Mouse (Mus musculus) MEL (cell line): ENCODE measurements around the gene Atrnl1. TPM values are rescaled to one million over a fixed set of nuclear protein-coding genes. Genes with fewer than 3 reads are reported as not detected.

Source experiments
- DNase-seq: peaks from one replicate; pipeline ENCODE4 v3.0.0; 2011; ENCODE audit warnings: low read depth, low spot score
- H3K27ac ChIP-seq: 2 replicates; pipeline ENCODE4 v1.5.1; 2012; ENCODE audit warnings: low read depth, mild to moderate bottlenecking, control low read depth, low read length, moderate library complexity; ENCODE audit not compliant: control insufficient read depth
- H3K27me3 ChIP-seq, 2 experiments: fragments of 150-350 bp in 1 of 2; sonication (generic) in 1 of 2; 2 replicates each; pipeline ENCODE4 v1.6.1; 2012; ENCODE audit warnings: low read length in 2 of 2, mild to moderate bottlenecking in 2 of 2, improper control_type of control experiment in 1 of 2, moderate library complexity in 1 of 2; ENCODE audit not compliant: insufficient read depth in 2 of 2, control insufficient read depth in 1 of 2
- H3K36me3 ChIP-seq, 2 experiments: 2 replicates each; pipeline ENCODE4 v1.6.1; 2012 to 2014; ENCODE audit warnings: low read length in 2 of 2, improper control_type of control experiment in 1 of 2, inconsistent platforms in 1 of 2, mild to moderate bottlenecking in 1 of 2; ENCODE audit not compliant: insufficient read depth in 2 of 2, control insufficient read depth in 1 of 2
- H3K4me1 ChIP-seq, 2 experiments: fragments of 150-350 bp in 1 of 2; sonication (generic) in 1 of 2; 2 replicates each; pipeline ENCODE4 v1.6.1; 2012; ENCODE audit warnings: low read length in 2 of 2, improper control_type of control experiment in 1 of 2, mild to moderate bottlenecking in 1 of 2; ENCODE audit not compliant: insufficient read depth in 2 of 2, control insufficient read depth in 1 of 2
- H3K4me3 ChIP-seq, 2 experiments: fragments of 150-350 bp in 1 of 2; sonication (generic) in 1 of 2; 2 replicates each; pipeline ENCODE4 v1.5.1; 2012; ENCODE audit warnings: low read depth in 2 of 2, low read length in 2 of 2, mild to moderate bottlenecking in 2 of 2, moderate library complexity in 2 of 2, control low read depth in 1 of 2, improper control_type of control experiment in 1 of 2; ENCODE audit not compliant: control insufficient read depth in 1 of 2, insufficient read depth in 1 of 2
- H3K79me2 ChIP-seq: 2 replicates; pipeline ENCODE4 v1.6.1; 2012; ENCODE audit warnings: mild to moderate bottlenecking, low read length, moderate library complexity; ENCODE audit not compliant: control insufficient read depth, poor library complexity, insufficient read depth
- H3K9ac ChIP-seq: 2 replicates; pipeline ENCODE4 v1.6.1; 2012; ENCODE audit warnings: low read depth, mild to moderate bottlenecking, control low read depth, low read length, moderate library complexity; ENCODE audit not compliant: control insufficient read depth, poor library complexity, severe bottlenecking
- H3K9me3 ChIP-seq: fragments of 150-350 bp; sonication (generic); replicated peaks from 2 replicates; pipeline ENCODE4 v1.6.1; 2012; ENCODE audit warnings: mild to moderate bottlenecking, low read length, improper control_type of control experiment, moderate library complexity; ENCODE audit not compliant: insufficient read depth
- ETS1 ChIP-seq: IDR thresholded peaks from 2 replicates; pipeline ENCODE4 v1.6.1; 2012; ENCODE audit warnings: low read depth, mild to moderate bottlenecking, inconsistent platforms, low read length, improper control_type of control experiment, moderate library complexity
- MAX ChIP-seq: IDR thresholded peaks from 2 replicates; pipeline ENCODE4 v1.6.1; 2011; ENCODE audit warnings: low read length, improper control_type of control experiment
- MAZ ChIP-seq: IDR thresholded peaks from 2 replicates; pipeline ENCODE4 v1.6.1; 2012; ENCODE audit warnings: low read depth, mild to moderate bottlenecking, inconsistent platforms, low read length, improper control_type of control experiment
- MEF2A ChIP-seq: IDR thresholded peaks from 2 replicates; pipeline ENCODE4 v1.6.1; 2014; ENCODE audit warnings: low read depth, mild to moderate bottlenecking, inconsistent platforms, low read length, improper control_type of control experiment; ENCODE audit not compliant: poor library complexity, insufficient replicate concordance, severe bottlenecking; ENCODE audit errors: extremely low read depth
- MXI1 ChIP-seq: IDR thresholded peaks from 2 replicates; pipeline ENCODE4 v1.6.1; 2011; ENCODE audit warnings: mild to moderate bottlenecking, low read depth, low read length, improper control_type of control experiment
- MYB ChIP-seq: IDR thresholded peaks from 2 replicates; pipeline ENCODE4 v1.6.1; 2011; ENCODE audit warnings: mild to moderate bottlenecking, low read depth, low read length, improper control_type of control experiment
- POLR2A ChIP-seq, 2 experiments: IDR thresholded peaks; 2 replicates each; pipeline ENCODE4 v1.6.1; 2011 to 2012; ENCODE audit warnings: low read length in 2 of 2, mild to moderate bottlenecking in 2 of 2, control low read depth in 1 of 2, improper control_type of control experiment in 1 of 2, low read depth in 1 of 2, moderate library complexity in 1 of 2; ENCODE audit not compliant: control insufficient read depth in 1 of 2, insufficient read depth in 1 of 2, poor library complexity in 1 of 2
- POLR2AphosphoS5 ChIP-seq: IDR thresholded peaks from 2 replicates; pipeline ENCODE4 v1.6.1; 2012; ENCODE audit warnings: low read depth, borderline replicate concordance, mild to moderate bottlenecking, inconsistent platforms, low read length, moderate library complexity, mixed read lengths
- RAD21 ChIP-seq: IDR thresholded peaks from 2 replicates; pipeline ENCODE4 v1.6.1; 2011; ENCODE audit warnings: mild to moderate bottlenecking, low read depth, low read length, improper control_type of control experiment
- RCOR1 ChIP-seq: IDR thresholded peaks from 2 replicates; pipeline ENCODE4 v1.6.1; 2012; ENCODE audit warnings: low read depth, mild to moderate bottlenecking, inconsistent platforms, low read length, improper control_type of control experiment
- SIN3A ChIP-seq: IDR thresholded peaks from 2 replicates; pipeline ENCODE4 v1.6.1; 2012; ENCODE audit warnings: low read length, improper control_type of control experiment, inconsistent platforms
- USF2 ChIP-seq, 2 experiments: IDR thresholded peaks; 2 replicates each; pipeline ENCODE4 v1.6.1; 2011 to 2012; ENCODE audit warnings: improper control_type of control experiment in 2 of 2, low read length in 2 of 2, borderline replicate concordance in 1 of 2, inconsistent platforms in 1 of 2, low read depth in 1 of 2, mild to moderate bottlenecking in 1 of 2; ENCODE audit not compliant: insufficient read depth in 1 of 2
- ZC3H11A ChIP-seq: IDR thresholded peaks from 2 replicates; pipeline ENCODE4 v1.6.1; 2012; ENCODE audit warnings: low read depth, mild to moderate bottlenecking, inconsistent platforms, low read length, improper control_type of control experiment
- ZKSCAN1 ChIP-seq: IDR thresholded peaks from 2 replicates; pipeline ENCODE4 v1.6.1; 2012; ENCODE audit warnings: low read depth, mild to moderate bottlenecking, inconsistent platforms, low read length, improper control_type of control experiment, moderate library complexity
- ZMIZ1 ChIP-seq: IDR thresholded peaks from 2 replicates; pipeline ENCODE4 v1.6.1; 2012; ENCODE audit warnings: low read depth, mild to moderate bottlenecking, inconsistent platforms, low read length, improper control_type of control experiment, moderate library complexity
- polyA plus RNA-seq, 2 experiments: library from polyadenylated mRNA; stranded (reverse) in 1 of 2; unstranded in 1 of 2; fragments of >175 nt in 1 of 2; fragments of >200 nt in 1 of 2; gene quantifications; 2 replicates each; pipeline versions ENCODE4 v1.2.1 to v1.2.4; 2012; ENCODE audit warnings: low replicate concordance in 2 of 2, low read depth in 1 of 2; ENCODE audit not compliant: insufficient read length in 2 of 2, insufficient read depth in 1 of 2, missing spikeins in 1 of 2
- total RNA-seq: library from RNA; depleted of rRNA; stranded (reverse); fragments of 300-350 nt; gene quantifications from 2 replicates; pipeline ENCODE4 v1.2.3, GENCODE M21; 2012

The Atrnl1 gene
- total and polyA plus RNA-seq, 3 experiments: 6.4 to 8.2 TPM; not detected in 1

DNA sequence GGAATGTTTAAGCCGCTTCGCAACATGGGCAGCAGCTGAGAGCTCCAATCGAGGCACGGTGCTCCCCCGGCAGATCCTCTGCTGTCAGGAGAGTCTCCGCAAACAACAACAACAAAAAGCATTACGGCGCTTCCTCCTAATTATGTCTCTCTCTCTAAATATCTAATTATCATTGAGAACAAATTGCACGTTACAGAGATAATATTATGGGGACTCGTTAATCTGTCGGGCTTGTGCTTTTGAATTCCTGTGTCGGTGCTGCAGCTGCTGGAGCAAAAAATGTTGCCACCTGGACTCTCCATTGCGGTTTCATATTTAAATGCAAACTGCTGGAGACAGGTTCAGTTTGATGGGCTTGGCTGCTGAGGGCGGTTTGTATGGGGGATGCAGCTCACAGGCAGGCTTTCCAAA lies 466.1 kb downstream of the Atrnl1 start:
- H3K27ac ChIP-seq: no peak overlapping the region
- no peaks in the 10 kb centered on the region for H3K79me2 ChIP-seq
- no peaks in the 10 kb centered on the region for H3K36me3 ChIP-seq
- TF ChIP-seq MEF2A (no peak), MAZ (no peak)
- no peaks in the 10 kb centered on the region for H3K27me3 ChIP-seq
- no peak for DNase-seq
- no peaks in the 10 kb centered on the region for H3K4me1 ChIP-seq
- H3K4me3 ChIP-seq: no peak overlapping the region
- no peak overlapping the region for H3K9ac ChIP-seq
- H3K9me3 ChIP-seq: no peaks in the 10 kb centered on the region

DNA sequence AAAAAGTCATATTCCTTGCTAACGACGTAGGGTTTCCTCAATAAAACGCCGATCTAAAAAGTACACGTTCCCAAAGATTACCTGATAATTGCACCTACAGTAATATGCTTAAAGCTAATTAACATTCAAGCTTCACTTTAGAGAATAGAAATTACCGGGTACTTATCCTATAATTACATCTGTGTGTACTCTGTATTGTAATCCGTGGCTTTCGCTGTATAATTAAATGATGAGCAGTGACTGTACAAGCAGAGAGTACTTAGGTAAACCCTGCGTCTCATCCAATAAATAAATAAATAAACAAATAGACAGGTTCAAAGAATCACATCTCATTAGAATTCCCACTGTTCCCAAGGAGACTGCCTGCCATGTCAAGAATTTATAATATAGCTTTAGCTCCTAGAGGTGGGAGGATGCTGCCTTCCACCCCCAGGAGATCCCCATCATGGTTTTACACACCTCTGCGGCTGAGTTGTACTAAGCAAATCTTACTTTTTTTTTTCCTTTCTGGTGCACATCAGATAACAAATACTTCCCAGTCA lies 466.8 kb downstream of the Atrnl1 start:
- H3K4me1 ChIP-seq: no peaks in the 10 kb centered on the region
- H3K27ac ChIP-seq: no peak overlapping the region
- no peaks in the 10 kb centered on the region for H3K9me3 ChIP-seq
- TF ChIP-seq SIN3A: no peak
- no peak for TF ChIP-seq ZKSCAN1
- no peak for TF ChIP-seq ZMIZ1
- TF ChIP-seq ZC3H11A: no peak
- no peak for TF ChIP-seq POLR2A (IDR thresholded peaks at IDR 0.05; ENCODE audit: control insufficient read depth in 1 of 2, insufficient read depth in 1 of 2, low read depth in 1 of 2, low read length in 2 of 2, poor library complexity in 1 of 2)
- TF ChIP-seq MAZ: no peak
- no peak for TF ChIP-seq POLR2AphosphoS5
- no peak for TF ChIP-seq RCOR1
- no peak for TF ChIP-seq USF2 (IDR thresholded peaks at IDR 0.05; ENCODE audit: borderline replicate concordance in 1 of 2, insufficient read depth in 1 of 2, low read depth in 1 of 2, low read length in 2 of 2)
- TF ChIP-seq, all 39 proteins: peak for 0
- H3K9ac ChIP-seq: no peak overlapping the region
- H3K4me3 ChIP-seq: no peak overlapping the region
- no peaks in the 10 kb centered on the region for H3K36me3 ChIP-seq
- no peaks in the 10 kb centered on the region for H3K27me3 ChIP-seq
- no peak for DNase-seq
- H3K79me2 ChIP-seq: no peaks in the 10 kb centered on the region

DNA sequence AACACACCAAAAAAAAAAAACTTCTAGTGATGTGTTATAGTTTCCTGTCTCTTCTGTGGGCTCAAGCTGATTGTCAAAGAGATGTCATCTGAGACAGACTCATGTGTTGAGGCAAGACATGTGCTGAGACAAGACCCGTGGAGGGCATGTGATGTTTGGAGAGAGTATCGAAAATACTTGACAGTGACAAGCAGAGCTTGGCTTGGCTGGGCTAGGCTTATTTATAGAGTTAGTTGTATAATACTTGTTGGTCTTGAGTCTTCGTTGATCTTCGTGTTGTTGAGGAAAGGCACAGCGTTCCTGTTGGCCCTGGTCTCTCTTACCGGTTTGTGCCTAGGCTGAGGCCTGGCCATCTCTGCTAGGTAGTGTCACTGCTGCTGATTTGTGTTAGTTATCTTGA lies 469.3 kb downstream of the Atrnl1 start:
- no peaks in the 10 kb centered on the region for H3K36me3 ChIP-seq
- H3K9me3 ChIP-seq: no peaks in the 10 kb centered on the region
- TF ChIP-seq RAD21: no peak
- TF ChIP-seq MYB: no peak
- no peak for TF ChIP-seq MAX
- no peak for TF ChIP-seq SIN3A
- no peak for TF ChIP-seq MXI1
- TF ChIP-seq ETS1: no peak
- TF ChIP-seq, all 39 proteins: peak for 0
- H3K27me3 ChIP-seq: no peaks in the 10 kb centered on the region
- H3K79me2 ChIP-seq: no peaks in the 10 kb centered on the region
- no peak overlapping the region for H3K27ac ChIP-seq
- H3K9ac ChIP-seq: no peak overlapping the region
- H3K4me3 ChIP-seq: no peak overlapping the region
- no peaks in the 10 kb centered on the region for H3K4me1 ChIP-seq
- no peak for DNase-seq
